Mouse (Mus musculus): ENCODE results near the gene Ttc37. TPM values are rescaled to one million over a fixed set of nuclear protein-coding genes. Genes with fewer than 3 reads are reported as not detected.

Gene Ttc37
- total and polyA plus RNA-seq, 3 experiments = 16.8 to 116 (median 20.3) TPM

GRCm38 (mm10) chr13:76132415-76132814 lies 33.9 kb downstream of the Ttc37 start:
- TF ChIP-seq POLR2A (IDR thresholded peaks at IDR 0.05; ENCODE audit: control insufficient read depth in 1 of 2, insufficient read depth in 1 of 2, low read depth in 1 of 2, low read length in 2 of 2, poor library complexity in 1 of 2) (no peak), TAL1 (IDR thresholded peaks at IDR 0.05; ENCODE audit: low read length) (no peak), SIN3A (IDR thresholded peaks at IDR 0.05; ENCODE audit: low read length) (no peak), NELFE (IDR thresholded peaks at IDR 0.05; ENCODE audit: low read depth, low read length) (no peak), MAZ (IDR thresholded peaks at IDR 0.05; ENCODE audit: low read depth, low read length) (no peak), MEF2A (IDR thresholded peaks at IDR 0.05; ENCODE audit: extremely low read depth, insufficient replicate concordance, low read depth, low read length, poor library complexity, severe bottlenecking) (no peak), ETS1 (IDR thresholded peaks at IDR 0.05; ENCODE audit: low read depth, low read length) (no peak), ZC3H11A (IDR thresholded peaks at IDR 0.05; ENCODE audit: low read depth, low read length) (no peak), RCOR1 (IDR thresholded peaks at IDR 0.05; ENCODE audit: low read depth, low read length) (no peak), POLR2AphosphoS2 (IDR thresholded peaks at IDR 0.05; ENCODE audit: low read length) (no peak), MAFK (IDR thresholded peaks at IDR 0.05; ENCODE audit: borderline replicate concordance, low read depth, low read length) (no peak), TBP (IDR thresholded peaks at IDR 0.05; ENCODE audit: low read depth, low read length) (no peak), HCFC1 (IDR thresholded peaks at IDR 0.05; ENCODE audit: low read depth, low read length) (no peak), SMC3 (IDR thresholded peaks at IDR 0.05; ENCODE audit: low read depth, low read length) (no peak), ELF1 (IDR thresholded peaks at IDR 0.05; ENCODE audit: low read depth, low read length) (no peak), MAX (IDR thresholded peaks at IDR 0.05; ENCODE audit: low read length) (no peak), POLR2AphosphoS5 (IDR thresholded peaks at IDR 0.05; ENCODE audit: borderline replicate concordance, low read depth, low read length) (no peak)
- H3K36me3 ChIP-seq (ENCODE audit: control insufficient read depth in 1 of 2, insufficient read depth in 2 of 2, low read length in 2 of 2) = peaks cover 0 to 15% of the 10 kb centered on the region in 2 experiments; a peak in 2 of 4 replicates
- H3K4me3 ChIP-seq (ENCODE audit: control insufficient read depth in 1 of 2, insufficient read depth in 1 of 2, low read depth in 2 of 2, low read length in 2 of 2) = no peak overlapping the region

DNA sequence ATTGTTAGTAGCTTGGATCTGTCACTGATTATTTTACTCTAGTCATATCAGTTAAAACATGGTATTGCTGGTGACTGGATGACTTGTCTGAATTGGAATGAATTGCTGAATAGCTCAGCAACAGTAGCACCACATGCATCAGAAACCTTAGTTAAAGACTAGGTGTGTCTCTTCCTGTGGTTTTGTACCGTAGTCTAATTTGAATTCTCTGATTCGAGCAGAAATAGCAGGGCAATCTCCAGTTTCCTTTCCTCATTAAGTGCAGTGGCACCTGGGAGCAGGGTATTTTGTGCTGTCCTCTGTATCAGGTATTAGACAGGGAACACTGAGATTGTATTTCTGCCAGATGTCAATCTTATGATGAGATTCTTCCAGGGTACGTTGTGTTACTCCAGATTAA lies 40.3 kb downstream of the Ttc37 start:
- no peaks in the 10 kb centered on the region for H3K27me3 ChIP-seq (ENCODE audit: control insufficient read depth in 1 of 2, insufficient read depth in 2 of 2, low read length in 2 of 2)
- no peaks in the 10 kb centered on the region for H3K4me1 ChIP-seq (ENCODE audit: control insufficient read depth in 1 of 2, insufficient read depth in 2 of 2, low read length in 2 of 2)
- H3K36me3 ChIP-seq (ENCODE audit: control insufficient read depth in 1 of 2, insufficient read depth in 2 of 2, low read length in 2 of 2) = peaks cover 0 to 11% of the 10 kb centered on the region in 2 experiments; a peak in 2 of 4 replicates
- no peaks in the 10 kb centered on the region for H3K79me2 ChIP-seq (ENCODE audit: control insufficient read depth, insufficient read depth, low read length, poor library complexity)
- no peak overlapping the region for H3K4me3 ChIP-seq (ENCODE audit: control insufficient read depth in 1 of 2, insufficient read depth in 1 of 2, low read depth in 2 of 2, low read length in 2 of 2)
- H3K9me3 ChIP-seq (replicated peaks; ENCODE audit: insufficient read depth, low read length) = no peaks in the 10 kb centered on the region
- no peak overlapping the region for H3K9ac ChIP-seq (ENCODE audit: control insufficient read depth, low read depth, low read length, poor library complexity, severe bottlenecking)
- DNase-seq (ENCODE audit: low read depth, low spot score) = no peak
- TF ChIP-seq POLR2A (IDR thresholded peaks at IDR 0.05; ENCODE audit: control insufficient read depth in 1 of 2, insufficient read depth in 1 of 2, low read depth in 1 of 2, low read length in 2 of 2, poor library complexity in 1 of 2) = no peak
- TF ChIP-seq MEF2A (IDR thresholded peaks at IDR 0.05; ENCODE audit: extremely low read depth, insufficient replicate concordance, low read depth, low read length, poor library complexity, severe bottlenecking) = no peak
- TF ChIP-seq USF1 (IDR thresholded peaks at IDR 0.05; ENCODE audit: low read depth, low read length) = no peak
- TF ChIP-seq CHD2 (IDR thresholded peaks at IDR 0.05; ENCODE audit: low read length) = no peak
- no peak for TF ChIP-seq ZNF384 (IDR thresholded peaks at IDR 0.05; ENCODE audit: low read depth, low read length)
- TF ChIP-seq GATA1 (IDR thresholded peaks at IDR 0.05; ENCODE audit: low read depth, low read length) = no peak
- H3K27ac ChIP-seq (ENCODE audit: control insufficient read depth, low read depth, low read length) = no peak overlapping the region

More at GRCm38 (mm10) chr13:76132415-76132814, 33.9 kb downstream of the Ttc37 start:
- DNase-seq (ENCODE audit: low read depth, low spot score) = no peak
- Histone ChIP-seq H3K9me3 (replicated peaks; ENCODE audit: insufficient read depth, low read length) (no peaks in the 10 kb centered on the region), H3K79me2 (ENCODE audit: control insufficient read depth, insufficient read depth, low read length, poor library complexity) (no peaks in the 10 kb centered on the region), H3K9ac (ENCODE audit: control insufficient read depth, low read depth, low read length, poor library complexity, severe bottlenecking) (no peak overlapping the region), H3K27me3 (ENCODE audit: control insufficient read depth in 1 of 2, insufficient read depth in 2 of 2, low read length in 2 of 2) (no peaks in the 10 kb centered on the region), H3K4me1 (ENCODE audit: control insufficient read depth in 1 of 2, insufficient read depth in 2 of 2, low read length in 2 of 2) (no peaks in the 10 kb centered on the region), H3K27ac (ENCODE audit: control insufficient read depth, low read depth, low read length) (no peak overlapping the region)

Measured in MEL (cell line).